Comparison of ENCODE assay signal across 8 mouse cellular contexts in genomic region chr8:47413524-47414257, GRCm38 (mm10). TPM values are rescaled to one million over a fixed set of nuclear protein-coding genes. Genes with fewer than 3 reads are reported as not detected.
A peak's percentile ranks its signal among the peaks of the same experiment; 100 is the strongest.
DNase-seq lines count a peak whose midpoint lies in the region; ATAC-seq and TF ChIP-seq lines count a peak whose summit lies in the region.

No protein-coding gene starts in this region.

- H3K27me3 ChIP-seq in hindbrain, postnatal 0 days (ENCODE audit: insufficient read depth, low read length): peaks cover 14% of the 10 kb centered on the region; the same call in 1 of the 2 replicates

- intact Hi-C loops in gastrocnemius, postnatal 14 days (cut with DNase I; ENCODE audit: low total_unique reads): no loop called here
- intact Hi-C loops in left cerebral cortex, adult 2 months (cut with DNase I): no loop called here

- peak overlapping the region; percentile 61; the same call in 1 of the 2 replicates for H3K27ac ChIP-seq in hindbrain, postnatal 0 days
- H3K27ac ChIP-seq in left cerebral cortex, adult 2 months: peak overlapping the region; percentile 47; the same call in 1 of the 2 replicates

- H3K4me1 ChIP-seq in hindbrain, postnatal 0 days (ENCODE audit: insufficient read depth, low read length): 0 out of 2 replicates have a peak, but pooled peaks cover 7% of the 10 kb centered on the region

- TF ChIP-seq CTCF in hindbrain, postnatal 0 days (IDR thresholded peaks at IDR 0.05; ENCODE audit: low read depth): no peak
- TF ChIP-seq CTCF in left cerebral cortex, adult 2 months (IDR thresholded peaks at IDR 0.05): no peak

- 2% methylated on average over 42 of the region's 46 CpGs for WGBS in hindbrain, postnatal 0 days

- no peaks in the 10 kb centered on the region for H3K9me3 ChIP-seq in hindbrain, postnatal 0 days (ENCODE audit: low read length)

- ATAC-seq in hindbrain, postnatal 0 days: peak; percentile 77
- ATAC-seq in erythroid progenitor cell, adult 5-6 weeks (replicated peaks; ENCODE audit: low FRiP score, poor library complexity, severe bottlenecking): no peak

- H3K4me2 ChIP-seq in hindbrain, postnatal 0 days (ENCODE audit: low read depth, low read length): peak overlapping the region; percentile 87

- H3K4me3 ChIP-seq in hindbrain, postnatal 0 days (ENCODE audit: low read length): peak overlapping the region; percentile 65
- peak overlapping the region; percentile 59 for H3K4me3 ChIP-seq in left cerebral cortex, adult 2 months

- H3K36me3 ChIP-seq in hindbrain, postnatal 0 days (ENCODE audit: insufficient read depth, low read length): no peaks in the 10 kb centered on the region

- DNase-seq in ZHBTc4 (ENCODE audit: low read depth, low spot score): peak; percentile 65
- peak; percentile 17 to 25 for DNase-seq in cerebellum, postnatal 36 days
- peak; percentile 42 for DNase-seq in gastrocnemius, postnatal 14 days
- DNase-seq in hindbrain, postnatal 0 days (ENCODE audit: low spot score): peak; percentile 59
- DNase-seq in left cerebral cortex, adult 2 months (ENCODE audit: extremely low spot score in 1 of 2, low spot score in 2 of 2): peak; percentile 52 to 72
- DNase-seq in lung, postnatal 14 days: peak; percentile 70
- peak; percentile 82 to 83 for DNase-seq in right cerebral cortex, postnatal 10 days (ENCODE audit: low spot score in 2 of 2)

- peak overlapping the region; percentile 52; the same call in 1 of the 2 replicates for H3K9ac ChIP-seq in hindbrain, postnatal 0 days (replicated peaks; ENCODE audit: low read length)

RNA-seq across cellular contexts. Expression of gene Stox2, which starts 32.5 kb away (rescaled TPM):
- 10 to 100 TPM in 1 of 2 experiments, 1 to 10 TPM in 1; 9.4 to 10.5 TPM for total RNA-seq in gastrocnemius, postnatal 14 days (2021)
- 94.5 and 101 TPM in 2 replicates for total RNA-seq in hindbrain, postnatal 0 days (2014; rRNA removed)
- polyA plus RNA-seq in hindbrain, postnatal 0 days (2015; fragmentation: Nextera tagmentation; extraction: Ambion mirVana): 36.3 and 36.7 TPM in 2 replicates
- 10 to 100 TPM; 81.5 to 92.1 TPM for total RNA-seq in left cerebral cortex, adult 2 months (2021)
- total RNA-seq in erythroid progenitor cell, adult 5-6 weeks (2015; ENCODE audit: low replicate concordance): not detected in 2 replicates
- total RNA-seq in erythroid progenitor cell, adult 5-6 weeks (2017; ENCODE audit: low replicate concordance): not detected in 2 replicates

Comparison
In these comparisons a context has a peak if more than half of its experiments do, and no peak if none do; other contexts are left out.
1. DNase-seq: peak in every context shown above with its lines; median percentile 82 in right cerebral cortex, postnatal 10 days; 70 in lung, postnatal 14 days; 65 in ZHBTc4; 62 in left cerebral cortex, adult 2 months; 59 in hindbrain, postnatal 0 days; 42 in gastrocnemius, postnatal 14 days; 21 in cerebellum, postnatal 36 days.
2. RNA of gene Stox2, which starts 32.5 kb away (total RNA-seq): 94.5 to 101 TPM in hindbrain, postnatal 0 days, 81.5 to 92.1 TPM in left cerebral cortex, adult 2 months and 9.4 to 10.5 TPM in gastrocnemius, postnatal 14 days; not detected in erythroid progenitor cell, adult 5-6 weeks; every median in the first group is over 10 times any median in the second.